Mouse (Mus musculus): ENCODE data around the gene Echs1. TPM values are rescaled to one million over a fixed set of nuclear protein-coding genes. Genes with fewer than 3 reads are reported as not detected.

The Echs1 gene
- total RNA-seq, 2 experiments from 2014 or later: 120 to 132 TPM

DNA sequence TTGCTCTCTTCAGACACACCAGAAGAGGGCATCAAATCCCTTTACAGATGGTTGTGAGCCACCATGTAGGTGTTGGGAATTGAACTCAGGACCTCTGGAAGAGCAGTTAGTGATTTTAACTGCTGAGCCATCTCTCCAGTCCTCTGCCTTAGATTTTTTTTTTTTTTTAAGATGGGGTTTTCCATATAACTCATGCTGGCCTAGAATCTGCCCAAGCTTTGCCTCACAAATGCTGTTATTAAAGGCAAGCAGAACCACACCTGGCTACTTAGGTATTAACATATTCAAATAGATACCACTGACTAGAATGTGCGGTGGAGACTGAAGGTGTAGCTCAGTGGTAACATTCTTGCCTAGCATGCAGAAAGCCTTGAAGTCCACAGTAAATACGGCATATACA is 4.2 kb upstream of the Echs1 start:
- no peak for DNase-seq

DNA sequence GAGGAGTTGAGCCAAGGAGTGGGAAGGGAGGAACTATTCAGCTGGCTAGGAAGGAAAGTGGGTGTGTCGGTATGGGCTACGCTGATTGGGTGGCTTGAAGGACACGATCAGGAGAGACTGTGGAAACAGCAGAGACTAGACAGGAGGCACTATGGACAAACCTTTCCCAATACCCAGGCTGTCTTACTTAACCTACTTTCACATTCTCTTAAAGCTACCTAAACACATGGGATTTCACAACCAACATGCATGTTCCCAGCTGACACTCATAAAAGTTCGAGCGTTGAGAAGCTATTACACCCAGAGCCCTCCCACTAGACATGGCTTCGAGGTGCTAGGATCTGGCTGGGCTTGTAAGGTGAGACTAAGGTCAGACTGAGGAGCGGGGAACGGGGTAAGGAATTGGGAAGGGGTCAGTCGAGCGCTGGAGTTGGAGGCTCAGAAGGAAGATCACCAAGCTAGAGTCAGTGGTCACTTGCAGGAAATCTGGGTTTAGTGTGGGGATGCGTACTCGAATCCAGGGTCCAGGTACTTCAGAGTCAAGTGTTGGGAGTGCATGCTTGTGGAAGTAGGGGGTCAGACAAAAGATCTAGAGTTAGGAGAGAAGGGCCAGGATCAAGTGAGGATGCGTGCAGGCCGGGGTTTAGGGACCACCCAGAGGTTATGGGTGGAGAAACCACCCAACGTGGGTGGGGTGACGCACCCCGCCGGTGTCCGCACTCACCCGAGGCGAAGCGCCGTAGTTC is 520 bp downstream of the Echs1 start, which contains the start of gene Paox:
Gene Paox, plus strand, starts transcription at position 217 of the 746 bp plus-strand sequence.
- peak; percentile 58 for DNase-seq

DNA sequence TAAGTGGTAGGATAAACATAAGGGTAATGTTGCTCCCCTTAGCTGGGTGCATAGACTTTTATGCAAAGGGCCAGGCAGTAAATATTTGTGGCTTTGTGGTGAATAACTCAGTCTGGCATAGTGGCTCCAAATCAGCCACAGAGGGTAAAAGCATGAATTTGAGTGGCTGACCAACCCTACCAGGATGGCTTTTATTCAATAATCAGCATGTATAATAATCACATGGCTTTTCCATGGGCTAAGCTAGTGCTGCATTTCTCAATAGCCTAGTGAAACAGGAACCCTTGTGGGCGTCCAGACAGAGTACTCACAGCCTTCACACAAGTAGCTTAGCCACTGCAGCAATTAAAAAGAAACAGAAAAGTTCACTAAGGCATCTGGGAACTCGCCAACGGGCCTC is 4.3 kb downstream of the Echs1 start:
- no peak for DNase-seq

DNA sequence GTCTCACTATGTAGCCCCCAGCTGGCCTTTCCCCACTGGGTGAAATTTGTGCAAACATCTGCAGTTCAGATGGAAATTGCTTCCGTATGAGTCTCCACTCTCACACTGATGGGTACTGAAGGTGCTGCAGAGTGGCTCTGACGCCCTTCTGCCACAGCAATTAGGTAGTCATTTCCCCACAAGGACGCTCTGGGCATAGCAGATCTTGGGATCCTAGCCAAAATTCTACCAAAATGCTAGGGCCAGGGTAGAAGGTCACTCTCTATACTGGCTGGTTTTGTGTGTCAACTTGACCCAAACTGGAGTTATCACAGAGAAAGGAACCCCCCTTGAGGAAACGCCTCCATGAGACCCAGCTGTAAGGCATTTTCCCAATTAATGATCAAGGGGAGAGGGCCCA is 12.3 kb downstream of the Echs1 start:
- no peak for DNase-seq

DNA sequence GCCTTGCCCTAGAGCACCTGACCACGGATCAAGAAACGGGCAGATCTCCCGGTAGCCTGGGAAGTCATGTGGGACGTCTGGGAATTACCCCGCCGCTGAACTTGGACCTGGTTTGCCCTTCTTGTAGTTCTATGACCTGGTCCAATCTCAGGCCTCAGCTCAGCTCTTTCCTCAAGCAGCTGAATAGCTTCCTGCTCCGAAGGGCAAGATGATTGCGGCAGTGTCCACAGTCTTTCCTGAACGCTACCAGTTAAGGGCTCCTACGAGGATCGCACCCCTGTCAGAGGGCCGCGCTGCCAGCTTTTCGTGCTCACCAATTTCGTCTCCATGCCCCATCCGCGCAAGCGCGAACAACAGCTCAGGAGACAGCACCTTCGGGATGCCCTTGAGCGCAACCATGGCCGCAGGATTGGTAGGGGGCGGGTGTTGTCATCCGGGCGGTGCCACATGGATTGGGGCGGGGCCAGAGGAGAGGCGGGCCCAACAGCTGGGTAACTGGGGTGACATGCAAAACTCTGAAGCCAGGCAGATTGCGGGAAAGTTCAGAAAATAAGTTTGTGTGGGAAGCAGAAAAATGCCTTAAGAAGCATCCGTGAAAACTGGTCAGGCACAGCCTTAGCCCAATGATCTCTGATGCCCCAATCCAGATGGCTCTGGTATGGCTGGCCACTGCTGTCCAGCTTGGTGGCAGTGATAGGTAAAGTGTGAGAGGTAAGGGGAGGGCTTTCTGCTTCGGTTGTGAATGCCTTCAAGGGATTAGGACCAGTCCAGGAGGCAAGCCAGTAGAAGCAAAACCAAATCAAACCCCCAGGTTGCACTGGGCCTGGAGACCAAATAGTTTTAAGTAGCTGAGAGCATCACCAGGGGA is 14.0 kb downstream of the Echs1 start, which contains the start of gene Fuom:
Gene Fuom, minus strand, starts transcription at position 449 of the 868 bp plus-strand sequence.
- DNase-seq: peak; percentile 87

DNA sequence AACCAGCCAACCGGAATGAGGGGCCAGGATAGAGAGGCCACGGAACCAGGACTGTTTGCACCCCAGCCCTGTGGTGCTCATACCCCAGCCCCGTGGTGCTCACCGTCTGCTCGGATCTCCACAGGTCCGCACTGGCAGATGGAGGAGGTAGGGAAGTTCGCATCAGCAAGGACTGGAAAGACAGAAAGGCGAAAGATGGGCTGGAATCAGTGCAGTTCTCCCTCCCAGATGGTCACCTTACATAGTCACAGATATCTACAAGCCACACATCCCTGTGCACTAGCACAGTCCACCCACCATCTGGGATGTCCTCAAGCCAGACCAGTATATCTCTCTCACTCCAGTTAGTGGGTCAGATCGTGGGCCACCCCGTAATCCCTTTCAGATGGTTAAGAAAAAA is 14.8 kb downstream of the Echs1 start:
- no peak for DNase-seq

DNA sequence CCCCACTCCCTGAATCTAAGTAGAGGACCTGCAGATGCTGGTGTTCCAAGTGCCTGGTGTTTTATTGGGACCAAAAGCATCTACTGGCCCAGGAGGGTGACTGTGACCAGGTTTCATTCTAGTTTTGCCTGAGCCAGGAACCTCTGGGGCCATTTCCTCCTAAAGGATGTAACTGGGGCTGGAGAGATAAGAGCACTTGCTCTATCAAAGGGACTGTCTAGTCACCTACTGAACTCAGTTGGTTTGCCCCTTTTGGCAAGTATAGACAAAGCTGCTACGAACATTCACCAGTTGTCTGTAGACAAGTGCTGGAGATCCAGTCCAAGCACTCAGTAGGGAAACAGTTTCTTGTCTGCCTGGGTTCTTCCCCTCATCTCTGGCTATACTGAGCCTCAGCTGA is 17.8 kb downstream of the Echs1 start:
- DNase-seq: no peak

DNA sequence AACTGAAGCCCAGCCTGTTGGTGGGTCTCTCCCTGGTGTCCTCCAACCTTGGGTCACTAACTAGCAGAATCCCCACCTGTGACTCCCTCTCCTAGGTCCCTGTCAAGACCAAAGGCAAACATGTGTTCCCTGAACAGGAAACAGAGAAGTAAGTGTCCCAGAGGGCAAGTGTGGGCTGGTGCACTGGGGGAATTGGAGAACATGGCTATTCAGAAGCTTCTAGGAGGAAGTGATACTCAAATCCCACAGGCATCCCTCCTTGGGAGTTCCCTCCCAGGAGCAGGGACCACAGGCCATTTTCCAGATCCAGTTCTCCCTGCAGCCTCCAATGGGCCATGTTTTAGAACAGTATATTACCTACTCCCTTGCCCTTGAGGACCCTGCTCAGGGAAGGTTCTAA is 20.2 kb downstream of the Echs1 start:
- no peak for DNase-seq

DNA sequence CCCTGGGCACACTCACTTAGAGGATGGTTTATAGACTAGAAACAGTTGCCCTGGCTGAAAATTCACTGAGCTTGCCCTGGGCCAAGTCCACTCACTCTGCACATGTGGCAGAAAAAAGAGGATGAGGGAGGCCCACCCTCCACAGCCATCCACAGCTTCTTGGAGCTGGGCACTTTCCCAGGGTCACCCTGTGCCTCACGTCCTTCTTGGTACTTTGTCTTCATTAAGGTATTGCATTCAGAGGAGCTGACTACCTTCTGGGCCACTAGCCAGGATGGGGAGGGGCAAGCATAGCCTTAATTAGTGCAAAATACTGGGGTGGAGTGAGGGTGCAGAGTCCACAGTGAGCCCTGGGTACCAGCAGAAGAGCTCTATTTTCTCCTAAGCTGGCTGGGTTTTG is 20.7 kb downstream of the Echs1 start:
- DNase-seq: no peak

DNA sequence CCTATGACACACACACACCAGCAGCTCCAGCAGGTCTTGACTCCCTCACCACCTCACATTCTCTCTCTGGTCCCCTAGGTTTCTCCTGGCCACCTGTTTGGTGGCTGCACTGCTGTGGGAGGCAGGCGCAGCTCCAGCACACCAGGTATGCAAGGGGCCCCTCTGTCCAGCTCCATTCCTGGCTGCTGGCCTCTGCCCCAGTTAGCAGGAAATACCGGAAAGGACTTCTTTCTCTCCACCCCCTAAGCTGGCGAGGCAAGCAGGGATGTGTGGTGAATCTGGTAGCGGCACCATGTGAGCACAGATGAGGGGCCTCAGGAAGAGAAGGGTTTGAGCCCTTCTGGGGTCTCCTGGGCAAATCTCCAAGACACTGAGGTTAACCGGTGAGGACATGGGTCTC is 21.3 kb downstream of the Echs1 start:
- DNase-seq: no peak

DNA sequence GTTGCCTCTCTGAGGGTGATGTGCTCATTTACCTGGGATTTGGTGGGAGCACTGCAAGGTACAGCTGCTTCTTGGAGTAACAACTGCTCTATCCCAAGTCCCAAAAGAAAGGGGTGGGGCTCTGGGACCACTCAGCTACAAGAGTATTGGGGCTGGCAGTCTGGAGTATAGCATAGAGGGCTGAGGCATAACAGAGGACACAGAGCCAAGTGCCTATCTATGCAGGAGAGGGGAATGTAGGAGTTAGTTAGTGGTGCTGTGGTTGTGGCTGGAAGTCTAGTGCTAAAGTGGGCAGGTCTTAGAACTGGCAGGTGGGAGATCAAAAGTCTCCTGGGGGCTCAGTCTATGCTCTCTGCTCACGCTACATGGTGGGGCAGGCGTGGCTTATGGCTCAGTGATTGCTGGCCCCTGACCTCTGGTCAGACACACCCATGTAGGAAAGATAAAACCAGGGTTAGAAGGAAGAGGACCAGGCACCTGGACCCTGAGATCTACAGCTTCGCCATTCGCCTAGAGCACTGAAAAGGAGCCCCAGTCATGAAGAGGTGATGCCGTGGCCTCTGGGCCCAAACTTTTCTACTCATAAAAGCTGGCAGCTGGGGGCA is 23.2 kb downstream of the Echs1 start, which contains the start of gene Prap1:
Gene Prap1, plus strand, starts transcription at position 472 of the 605 bp plus-strand sequence.
- no peak for DNase-seq

DNA sequence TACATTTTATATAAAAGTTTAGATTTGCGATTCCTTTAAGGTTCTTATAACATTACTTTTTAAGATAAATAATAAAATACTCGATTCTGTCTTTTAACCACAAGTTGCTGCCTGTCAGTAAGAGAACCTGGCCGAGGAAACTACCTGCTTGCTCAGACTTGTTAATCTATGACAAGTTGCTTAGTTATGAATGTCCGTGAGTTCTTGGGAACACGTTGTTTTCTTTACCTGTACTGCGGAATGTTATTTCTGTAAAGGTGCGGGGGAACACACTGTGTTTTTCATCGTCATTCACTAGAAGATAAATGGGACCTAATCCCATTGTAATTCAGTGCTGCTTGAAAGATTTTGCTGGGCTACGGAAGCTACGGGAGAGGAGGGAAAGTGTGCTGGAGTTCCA is 25.7 kb downstream of the Echs1 start:
- no peak for DNase-seq

DNA sequence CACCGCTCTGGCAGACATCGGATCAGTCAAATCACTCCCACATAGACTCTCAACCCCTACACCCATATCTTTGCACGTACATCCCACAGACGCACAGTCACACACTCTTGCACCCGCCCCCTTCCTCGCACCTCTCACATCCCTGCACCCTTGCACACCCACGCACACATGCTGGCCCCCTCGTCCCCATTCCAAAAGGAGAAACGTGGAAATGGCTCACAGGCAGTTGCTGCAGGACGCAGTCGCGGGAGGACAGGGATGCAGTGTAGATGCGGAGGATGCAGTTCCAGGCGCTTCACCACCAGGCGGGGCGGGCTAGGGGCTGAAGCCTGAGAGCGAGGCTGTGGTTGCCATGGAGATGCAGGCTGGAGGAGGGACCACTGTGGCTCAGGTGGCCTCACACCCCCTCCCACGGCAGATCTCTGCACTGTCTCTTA is 34.0 kb downstream of the Echs1 start, which contains the start of gene Caly:
Gene Caly, minus strand, starts transcription at position 307 of the 437 bp plus-strand sequence.
- no peak for DNase-seq

DNA sequence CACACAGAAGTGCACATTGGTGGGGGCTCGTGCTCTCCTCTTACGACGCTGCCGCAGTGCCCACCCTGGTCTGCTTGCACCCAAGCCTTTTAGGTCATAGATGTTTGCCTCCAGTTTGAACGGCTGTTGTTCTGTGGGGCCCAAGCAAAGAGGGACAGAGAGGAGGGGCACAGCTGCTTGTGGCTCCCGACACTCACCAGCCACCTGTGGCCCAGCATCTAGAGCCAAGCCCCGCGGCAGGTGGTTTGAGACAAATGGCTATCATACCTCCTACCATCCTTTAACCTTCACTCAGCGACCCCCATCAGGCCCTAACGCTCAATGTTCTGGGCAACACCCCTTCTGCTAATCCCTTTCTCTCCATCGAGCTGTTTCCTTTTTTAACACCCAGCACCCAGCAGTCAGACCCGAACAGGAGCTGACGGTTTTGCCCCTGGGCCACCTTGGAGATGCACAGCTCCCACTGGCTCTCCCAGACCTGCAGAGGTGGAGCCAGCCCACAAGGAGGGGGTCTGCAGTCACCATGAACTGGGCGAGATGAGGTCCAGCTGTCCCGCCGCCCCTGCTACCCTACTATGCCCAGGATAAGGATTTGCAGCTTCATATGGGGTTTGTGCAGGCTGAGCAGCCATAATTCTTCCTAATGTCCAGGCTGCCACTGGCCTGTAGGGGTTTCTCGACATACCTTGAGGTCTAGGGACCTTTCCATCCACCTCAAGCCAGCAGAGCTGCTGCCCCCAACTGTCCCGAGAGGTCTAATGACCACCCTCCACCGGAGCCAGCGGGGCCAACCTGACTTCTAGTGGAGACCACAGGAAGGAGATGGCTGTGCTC is 34.7 kb downstream of the Echs1 start:
- no peak for DNase-seq

DNA sequence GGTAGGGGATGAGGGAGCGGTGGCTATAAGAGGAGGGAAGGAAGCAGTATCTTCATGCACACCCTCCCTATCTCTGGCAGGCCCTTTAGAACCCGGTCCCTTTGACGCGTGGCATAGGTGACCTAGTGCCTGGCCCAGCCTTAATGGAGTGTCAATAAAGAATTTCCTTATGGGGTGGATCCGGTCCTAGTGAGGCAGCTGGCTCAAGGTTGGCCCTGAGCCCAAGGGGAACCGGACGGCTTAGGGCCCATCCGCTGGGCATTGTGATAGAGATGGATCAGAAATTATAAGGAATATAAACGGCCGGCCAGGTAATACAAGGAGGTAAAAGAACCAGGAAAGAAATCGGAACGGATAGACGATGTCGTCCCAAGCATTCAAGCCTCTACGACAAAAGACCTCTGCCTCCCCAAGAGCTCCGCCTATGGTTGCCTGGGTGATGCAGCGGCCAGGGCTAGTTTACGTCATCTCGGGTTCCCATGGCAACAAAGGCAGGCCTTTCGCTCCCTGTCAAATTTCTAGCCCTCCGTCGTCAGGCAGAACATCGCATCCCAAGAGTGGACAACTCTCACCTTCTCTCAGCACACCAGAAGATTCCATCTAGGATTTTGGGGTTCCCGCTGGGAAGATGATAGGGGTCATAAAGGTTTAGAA is 35.6 kb downstream of the Echs1 start:
- DNase-seq: no peak

DNA sequence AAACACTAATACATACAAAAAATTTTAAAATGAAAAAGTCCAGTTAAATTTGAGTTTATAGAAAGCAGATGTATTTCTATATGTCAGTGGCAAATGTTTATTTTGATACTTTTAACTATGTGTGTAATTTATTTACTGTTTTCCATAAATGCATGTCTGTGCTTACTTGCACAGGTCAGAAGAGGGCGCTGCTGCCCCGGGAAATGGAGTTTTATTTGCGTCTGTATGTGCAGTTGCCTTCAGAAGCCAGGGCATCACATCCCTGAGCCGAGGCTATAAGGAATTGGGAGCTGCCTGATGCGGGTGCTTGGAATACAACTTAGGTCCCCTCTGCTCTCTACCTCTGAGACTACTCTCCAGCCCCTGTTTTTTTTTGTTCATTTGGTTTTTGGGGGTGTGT is 37.6 kb downstream of the Echs1 start:
- DNase-seq: no peak

DNA sequence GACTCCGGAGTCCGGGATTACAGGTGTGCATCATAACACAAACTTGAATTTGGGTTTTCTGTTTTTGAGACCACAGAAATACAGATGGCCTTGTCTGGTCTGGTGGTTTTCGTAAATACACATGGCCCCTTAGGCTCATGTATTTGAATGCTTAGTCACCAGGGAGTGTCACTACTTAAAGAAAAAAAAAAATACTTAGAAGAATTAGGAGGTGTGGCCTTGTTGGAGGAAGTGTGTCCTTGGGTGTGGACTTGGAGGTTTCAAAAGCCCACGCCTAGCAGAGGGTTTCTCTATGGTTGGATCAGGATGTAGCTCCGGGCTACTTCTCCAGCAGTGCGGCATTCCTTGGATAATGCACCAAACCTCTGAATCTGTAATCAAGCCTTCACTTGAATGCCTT is 38.6 kb downstream of the Echs1 start:
- DNase-seq: no peak

DNA sequence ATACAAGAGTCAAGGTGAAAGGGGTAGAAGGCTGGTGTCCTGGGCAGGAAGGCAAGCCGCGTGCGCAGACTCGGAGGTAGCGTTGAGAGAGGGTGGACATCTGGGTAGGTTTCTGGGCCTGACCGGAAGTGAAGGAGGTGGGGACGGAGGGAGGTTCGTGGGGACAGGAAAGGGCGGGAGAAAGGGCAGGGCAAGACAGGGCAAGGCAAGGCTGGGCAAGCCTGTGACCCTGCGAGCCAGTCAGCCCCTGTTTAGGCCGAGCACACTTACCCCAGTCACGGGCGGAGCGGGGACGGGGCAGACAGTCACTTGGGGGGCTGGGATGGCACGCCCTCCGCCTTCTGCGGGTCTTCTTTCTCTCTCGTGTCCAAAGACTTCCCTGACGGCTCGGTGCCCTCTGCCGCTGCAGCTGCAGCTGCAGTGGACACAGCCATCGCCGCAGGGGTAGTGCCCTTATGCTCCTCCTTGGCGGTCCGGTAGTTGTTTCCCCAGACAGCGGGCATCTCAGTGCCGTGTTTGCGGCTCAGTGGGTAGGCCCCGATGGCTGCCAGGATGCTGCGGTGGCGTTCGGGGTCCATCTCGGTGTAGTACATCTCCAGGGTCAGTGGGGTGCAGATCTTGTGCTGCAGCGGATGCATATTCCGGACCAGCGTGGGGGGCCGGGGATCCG is 46.1 kb downstream of the Echs1 start:
- no peak for DNase-seq

DNA sequence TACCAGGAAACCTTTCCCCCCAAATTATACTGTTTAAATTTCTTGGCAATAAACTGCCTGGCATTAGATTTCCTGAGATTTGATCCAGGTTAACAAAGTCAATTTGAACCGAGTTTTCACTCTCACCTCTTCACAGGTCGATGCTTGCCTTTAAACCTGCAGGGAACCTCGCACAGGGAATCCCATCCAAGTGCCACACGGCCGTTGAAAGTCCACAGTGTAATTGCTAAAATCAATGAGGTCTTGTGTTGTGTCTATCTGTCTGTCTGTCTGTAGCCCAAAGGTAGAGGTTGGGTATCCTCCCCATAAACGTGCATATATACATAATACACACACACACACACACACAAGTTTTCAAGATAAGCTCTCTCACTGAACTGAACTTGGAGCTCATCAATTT is 48.9 kb downstream of the Echs1 start:
- no peak for DNase-seq

DNA sequence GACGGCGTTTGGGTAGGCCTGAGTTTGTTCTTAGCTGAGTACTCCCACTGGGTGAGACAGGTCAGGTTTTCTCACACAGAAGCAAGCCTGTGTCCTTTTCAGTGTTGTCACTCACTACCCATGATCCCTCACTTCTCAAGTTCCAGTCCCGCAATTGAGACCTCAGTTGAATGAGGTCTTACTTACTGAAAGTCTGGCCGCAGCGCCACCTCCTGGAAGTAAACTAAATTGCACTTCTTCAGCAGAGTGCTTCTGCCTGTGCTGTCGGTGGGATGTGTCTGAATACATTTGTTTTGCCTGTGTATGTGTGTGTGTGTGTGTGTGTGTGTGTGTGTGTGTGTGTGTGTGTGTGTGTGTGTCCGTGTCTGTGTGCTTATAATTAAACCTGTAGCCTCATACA is 53.2 kb downstream of the Echs1 start:
- peak; percentile 26 for DNase-seq

DNA sequence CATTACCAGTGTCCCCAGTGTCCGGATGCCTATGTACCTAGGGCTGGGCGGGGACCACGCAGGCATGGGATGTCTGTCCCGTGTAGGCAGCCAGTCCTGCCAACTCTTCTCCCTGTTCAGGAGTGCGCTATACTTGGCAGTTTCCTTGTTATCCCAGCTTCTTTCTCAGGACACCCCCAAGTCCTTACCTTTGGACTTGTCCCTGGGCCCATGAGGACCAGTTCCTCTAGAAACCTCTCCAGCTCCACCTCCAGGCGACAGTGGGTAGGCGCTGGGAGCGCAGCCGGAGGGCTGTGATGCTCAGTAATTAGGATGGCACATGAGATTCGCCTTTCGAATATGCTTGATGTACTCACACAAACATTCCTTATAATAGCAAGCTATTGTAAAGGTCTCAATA is 54.0 kb downstream of the Echs1 start:
- DNase-seq: no peak

All from gastrocnemius, postnatal 25 days (tissue).